Mouse (Mus musculus) neural tube, embryonic 11.5 days (tissue): Measurements from ENCODE around the gene Mthfd1l. TPM values are rescaled to one million over a fixed set of nuclear protein-coding genes. Genes with fewer than 3 reads are reported as not detected.

Experiments
- ATAC-seq: fragments of 200-750 bp; cut with Nextera tagmentation; 2 replicates; pipeline ENCODE4 v1.8.0; 2017; ENCODE audit warnings: moderate number of reproducible peaks, mild to moderate bottlenecking, moderate TSS enrichment, moderate library complexity; ENCODE audit not compliant: insufficient read depth, low FRiP score, low TSS enrichment
- DNase-seq: peaks from one replicate; pipeline ENCODE4 v3.0.0-alpha.2; 2015; ENCODE audit warnings: low spot score
- H3K27ac ChIP-seq: fragments of 300-500 bp; sonication (generic); 2 replicates; pipeline ENCODE4 v1.5.1; 2014; ENCODE audit warnings: low read depth, mild to moderate bottlenecking, low read length
- H3K27me3 ChIP-seq: fragments of 300-500 bp; sonication (generic); 2 replicates; pipeline ENCODE4 v1.6.1; 2014; ENCODE audit warnings: mild to moderate bottlenecking, low read length, mixed read lengths; ENCODE audit not compliant: control insufficient read depth, insufficient read depth
- H3K36me3 ChIP-seq: fragments of 300-500 bp; sonication (generic); 2 replicates; pipeline ENCODE4 v1.6.1; 2014; ENCODE audit warnings: mild to moderate bottlenecking, low read length, moderate library complexity, mixed read lengths; ENCODE audit not compliant: control insufficient read depth, insufficient read depth
- H3K4me1 ChIP-seq: fragments of 300-500 bp; sonication (generic); 2 replicates; pipeline ENCODE4 v1.6.1; 2014; ENCODE audit warnings: low read length, mixed read lengths; ENCODE audit not compliant: control insufficient read depth, insufficient read depth
- H3K4me2 ChIP-seq: fragments of 300-500 bp; sonication (generic); 2 replicates; pipeline ENCODE4 v1.6.1; 2014; ENCODE audit warnings: low read depth, mild to moderate bottlenecking, moderate library complexity
- H3K4me3 ChIP-seq: fragments of 300-500 bp; sonication (generic); 2 replicates; pipeline ENCODE4 v1.5.1; 2014; ENCODE audit warnings: low read depth, low read length
- H3K9ac ChIP-seq: fragments of 300-500 bp; sonication (generic); 2 replicates; pipeline ENCODE4 v1.6.1; 2014; ENCODE audit warnings: mild to moderate bottlenecking, low read length
- H3K9me3 ChIP-seq: fragments of 300-500 bp; sonication (generic); 2 replicates; pipeline ENCODE4 v1.6.1; 2016; ENCODE audit warnings: low read length; ENCODE audit not compliant: control insufficient read depth
- WGBS: fragments of 180-500 bp; shearing (Covaris S2); extraction: QIAGEN DNeasy Blood & Tissue Kit; methylation state at CpG from one replicate; pipeline ENCODE4 v1.1.7; 2014; 5-methylcytosine and 5-hydroxymethylcytosine counted together
- polyA plus RNA-seq: library from polyadenylated mRNA; unstranded; fragments of >200 nt; fragmentation: Nextera tagmentation; extraction: Ambion mirVana; gene quantifications from 2 replicates; pipeline ENCODE4 v1.2.1, GENCODE M21; 2014

Mthfd1l gene
- polyA plus RNA-seq, 1 experiment from 2014 or later, result 13.5 TPM

- ATAC-seq (no peak), DNase-seq (no peak)
- no peaks in the 10 kb centered on the region for H3K36me3 ChIP-seq
- H3K9ac ChIP-seq, result no peak overlapping the region
- H3K27me3 ChIP-seq, result no peaks in the 10 kb centered on the region
- peaks cover 5% of the 10 kb centered on the region; the same call in 1 of the 2 replicates for H3K4me1 ChIP-seq
- H3K4me3 ChIP-seq, result no peak overlapping the region
- 88% methylated on average over 12 of the region's 12 CpGs for WGBS
- no peak overlapping the region for H3K27ac ChIP-seq
- no peak overlapping the region for H3K4me2 ChIP-seq
- no peaks in the 10 kb centered on the region for H3K9me3 ChIP-seq
Observed at GRCm38 (mm10) chr10:4151862-4152776, 179.2 kb downstream of the Mthfd1l start.

- WGBS, result 90% methylated on average over 4 of the region's 4 CpGs
- Histone ChIP-seq H3K4me3 (no peak overlapping the region), H3K9ac (no peak overlapping the region), H3K27me3 (no peaks in the 10 kb centered on the region), H3K4me1 (no peaks in the 10 kb centered on the region), H3K27ac (no peak overlapping the region), H3K4me2 (no peak overlapping the region), H3K36me3 (no peaks in the 10 kb centered on the region), H3K9me3 (no peaks in the 10 kb centered on the region)
- ATAC-seq (no peak), DNase-seq (no peak)
Observed at GRCm38 (mm10) chr10:4153031-4153430, 180.1 kb downstream of the Mthfd1l start.

GRCm38 (mm10) chr10:4154035-4154434, 181.1 kb downstream of the Mthfd1l start:
- 68% methylated on average over 6 of the region's 6 CpGs for WGBS
- ATAC-seq, result no peak

GRCm38 (mm10) chr10:4155521-4155920, 182.6 kb downstream of the Mthfd1l start:
- Histone ChIP-seq H3K9me3 (no peaks in the 10 kb centered on the region), H3K27ac (no peak overlapping the region), H3K4me1 (no peaks in the 10 kb centered on the region), H3K4me2 (no peak overlapping the region), H3K27me3 (no peaks in the 10 kb centered on the region), H3K9ac (no peak overlapping the region), H3K4me3 (no peak overlapping the region), H3K36me3 (no peaks in the 10 kb centered on the region)
- DNase-seq (no peak), ATAC-seq (no peak)
- 84% methylated on average over 5 of the region's 5 CpGs for WGBS

More at GRCm38 (mm10) chr10:4154035-4154434, 181.1 kb downstream of the Mthfd1l start:
- no peak for DNase-seq
- Histone ChIP-seq H3K9ac (no peak overlapping the region), H3K27me3 (no peaks in the 10 kb centered on the region), H3K4me1 (no peaks in the 10 kb centered on the region), H3K4me2 (no peak overlapping the region), H3K9me3 (no peaks in the 10 kb centered on the region), H3K4me3 (no peak overlapping the region), H3K36me3 (no peaks in the 10 kb centered on the region), H3K27ac (no peak overlapping the region)

- Histone ChIP-seq H3K4me2 (no peak overlapping the region), H3K27me3 (no peaks in the 10 kb centered on the region), H3K4me1 (no peaks in the 10 kb centered on the region), H3K36me3 (no peaks in the 10 kb centered on the region), H3K4me3 (no peak overlapping the region), H3K27ac (no peak overlapping the region), H3K9ac (no peak overlapping the region), H3K9me3 (no peaks in the 10 kb centered on the region)
- ATAC-seq (no peak), DNase-seq (no peak)
- WGBS, result 86% methylated on average over 5 of the region's 5 CpGs
Observed at GRCm38 (mm10) chr10:4158533-4158932, 185.6 kb downstream of the Mthfd1l start.

GRCm38 (mm10) chr10:4159541-4160090, 186.7 kb downstream of the Mthfd1l start:
- no peaks in the 10 kb centered on the region for H3K36me3 ChIP-seq
- WGBS, result 84% methylated on average over 8 of the region's 8 CpGs
- DNase-seq, result no peak

GRCm38 (mm10) chr10:4160242-4160785, 187.4 kb downstream of the Mthfd1l start:
- no peak for DNase-seq
- 84% methylated on average over 13 of the region's 13 CpGs for WGBS

More at GRCm38 (mm10) chr10:4159541-4160090, 186.7 kb downstream of the Mthfd1l start:
- Histone ChIP-seq H3K4me1 (no peaks in the 10 kb centered on the region), H3K9me3 (no peaks in the 10 kb centered on the region), H3K9ac (no peak overlapping the region), H3K27me3 (no peaks in the 10 kb centered on the region), H3K4me2 (no peak overlapping the region), H3K4me3 (no peak overlapping the region), H3K27ac (no peak overlapping the region)
- ATAC-seq, result no peak

GRCm38 (mm10) chr10:4162049-4162448, 189.1 kb downstream of the Mthfd1l start:
- DNase-seq, result no peak
- Histone ChIP-seq H3K27ac (no peak overlapping the region), H3K4me1 (no peaks in the 10 kb centered on the region)

More at GRCm38 (mm10) chr10:4160242-4160785, 187.4 kb downstream of the Mthfd1l start:
- H3K27ac ChIP-seq, result no peak overlapping the region
- H3K9ac ChIP-seq, result no peak overlapping the region
- H3K4me2 ChIP-seq, result no peak overlapping the region
- no peak overlapping the region for H3K4me3 ChIP-seq
- no peak for ATAC-seq
- H3K4me1 ChIP-seq, result no peaks in the 10 kb centered on the region
- no peaks in the 10 kb centered on the region for H3K27me3 ChIP-seq
- H3K36me3 ChIP-seq, result no peaks in the 10 kb centered on the region
- no peaks in the 10 kb centered on the region for H3K9me3 ChIP-seq

More at GRCm38 (mm10) chr10:4162049-4162448, 189.1 kb downstream of the Mthfd1l start:
- H3K4me3 ChIP-seq, result no peak overlapping the region
- no peaks in the 10 kb centered on the region for H3K9me3 ChIP-seq
- no peak overlapping the region for H3K4me2 ChIP-seq
- WGBS, result 85% methylated on average over 2 of the region's 2 CpGs
- ATAC-seq, result no peak
- no peaks in the 10 kb centered on the region for H3K36me3 ChIP-seq
- H3K9ac ChIP-seq, result no peak overlapping the region
- H3K27me3 ChIP-seq, result no peaks in the 10 kb centered on the region
